Mouse (Mus musculus) limb, embryonic 11.5 days (tissue): ENCODE measurements around the gene 1600012H06Rik. TPM values are rescaled to one million over a fixed set of nuclear protein-coding genes. Genes with fewer than 3 reads are reported as not detected.
"Not testable (repeated sequence)": the region's sequence is repeated elsewhere in the genome, so short reads cannot be mapped to it uniquely, and the experiment has no call there.

Experiments
- ATAC-seq: fragments of 200-750 bp; cut with Nextera tagmentation; 2 replicates; pipeline ENCODE4 v1.8.0; 2017; ENCODE audit warnings: low read depth; ENCODE audit not compliant: insufficient number of reproducible peaks, low FRiP score, low TSS enrichment
- DNase-seq: peaks from one replicate; pipeline ENCODE4 v3.0.0-alpha.2; 2015; ENCODE audit warnings: low spot score
- H3K27ac ChIP-seq: fragments of 300-500 bp; sonication (generic); replicated peaks from 2 replicates; pipeline ENCODE4 v1.5.1; 2014; ENCODE audit warnings: low read depth, mild to moderate bottlenecking, low read length
- H3K27me3 ChIP-seq: fragments of 300-500 bp; sonication (generic); 2 replicates; pipeline ENCODE4 v1.6.1; 2014; ENCODE audit warnings: mild to moderate bottlenecking, low read length, mixed read lengths; ENCODE audit not compliant: control insufficient read depth, insufficient read depth
- H3K36me3 ChIP-seq: fragments of 300-500 bp; sonication (generic); 2 replicates; pipeline ENCODE4 v1.6.1; 2014; ENCODE audit warnings: mild to moderate bottlenecking, low read length, moderate library complexity, mixed read lengths; ENCODE audit not compliant: control insufficient read depth, insufficient read depth
- H3K4me1 ChIP-seq: fragments of 300-500 bp; sonication (generic); 2 replicates; pipeline ENCODE4 v1.6.1; 2014; ENCODE audit warnings: low read length, mixed read lengths; ENCODE audit not compliant: control insufficient read depth, insufficient read depth
- H3K4me2 ChIP-seq: fragments of 300-500 bp; sonication (generic); 2 replicates; pipeline ENCODE4 v1.6.1; 2014; ENCODE audit warnings: low read depth, mild to moderate bottlenecking, moderate library complexity; ENCODE audit not compliant: severe bottlenecking
- H3K4me3 ChIP-seq: fragments of 300-500 bp; sonication (generic); 2 replicates; pipeline ENCODE4 v1.5.1; 2014; ENCODE audit warnings: low read depth, low read length
- H3K9ac ChIP-seq: fragments of 300-500 bp; sonication (generic); 2 replicates; pipeline ENCODE4 v1.6.1; 2014; ENCODE audit warnings: mild to moderate bottlenecking, low read length
- H3K9me3 ChIP-seq: fragments of 300-500 bp; sonication (generic); 2 replicates; pipeline ENCODE4 v1.6.1; 2016; ENCODE audit warnings: low read length; ENCODE audit not compliant: control insufficient read depth
- WGBS: fragments of 180-500 bp; shearing (Covaris S2); extraction: QIAGEN DNeasy Blood & Tissue Kit; methylation state at CpG from one replicate; pipeline ENCODE4 v1.1.7; 2014; 5-methylcytosine and 5-hydroxymethylcytosine counted together
- polyA plus RNA-seq: library from polyadenylated mRNA; unstranded; fragments of >200 nt; fragmentation: Nextera tagmentation; extraction: Ambion mirVana; gene quantifications from 2 replicates; pipeline ENCODE4 v1.2.1, GENCODE M21; 2014

1600012H06Rik gene
- polyA plus RNA-seq, 1 experiment from 2014 or later, result 28.8 TPM

- WGBS, result no CpG with 5 or more reads among the region's 60 CpGs
- H3K4me2 ChIP-seq, H3K9ac ChIP-seq, H3K9me3 ChIP-seq, H3K4me1 ChIP-seq, DNase-seq, H3K36me3 ChIP-seq, H3K4me3 ChIP-seq, H3K27me3 ChIP-seq, H3K27ac ChIP-seq: not testable (repeated sequence)
- peak; percentile 95 for ATAC-seq
These were observed 35.5 kb downstream of the 1600012H06Rik start, which contains the start of the genes 9030025P20Rik and Gm3417 for GRCm38 (mm10) chr17:14978362-14979038. Gene 9030025P20Rik, plus strand, starts transcription at chr17:14978468. Gene Gm3417, minus strand, starts transcription at chr17:14978790.

- not testable (repeated sequence) for H3K4me1 ChIP-seq, H3K4me2 ChIP-seq, H3K9ac ChIP-seq, H3K27me3 ChIP-seq, H3K36me3 ChIP-seq, DNase-seq, H3K27ac ChIP-seq, H3K9me3 ChIP-seq, H3K4me3 ChIP-seq, ATAC-seq
- 84% methylated on average over 4 of the region's 5 CpGs for WGBS
These were observed 47.2 kb downstream of the 1600012H06Rik start for GRCm38 (mm10) chr17:14990116-14990702.

DNA sequence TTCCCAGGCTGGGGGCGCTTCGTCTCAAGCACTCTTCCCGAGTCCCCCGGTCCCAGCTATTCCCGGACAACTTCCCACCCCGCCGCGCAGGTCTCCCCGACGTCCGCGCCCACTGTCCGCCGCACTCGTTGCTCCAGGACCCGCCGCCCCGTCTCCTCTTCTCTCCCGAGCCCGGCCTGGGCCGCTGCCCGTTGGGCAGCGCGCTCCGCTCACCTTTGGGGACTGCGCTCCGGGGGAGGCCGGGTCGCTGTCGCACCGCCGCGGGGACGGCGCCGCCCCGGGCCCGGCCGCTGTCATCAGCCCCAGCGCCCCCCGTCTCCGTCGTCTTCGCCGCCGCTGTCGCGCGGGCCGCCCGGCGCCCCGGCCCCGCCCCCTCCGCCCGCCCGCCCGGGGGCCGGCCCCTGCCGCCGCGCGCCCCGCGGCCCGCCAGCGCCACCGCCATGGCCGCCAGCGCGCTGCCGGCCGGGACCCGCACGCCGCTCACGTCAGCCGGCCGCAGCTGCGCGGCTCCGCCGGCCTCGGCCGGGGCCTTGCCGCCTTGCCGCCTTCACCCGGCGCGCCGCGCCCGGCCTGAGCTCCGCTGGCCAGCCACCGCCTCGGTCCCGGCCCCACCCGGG is 49.6 kb downstream of the 1600012H06Rik start:
- not testable (repeated sequence) for DNase-seq, H3K4me2 ChIP-seq, H3K27me3 ChIP-seq, H3K36me3 ChIP-seq, H3K4me3 ChIP-seq, H3K27ac ChIP-seq, H3K4me1 ChIP-seq, H3K9ac ChIP-seq, H3K9me3 ChIP-seq
- ATAC-seq, result peak; percentile 70
- WGBS, result no CpG with 5 or more reads among the region's 98 CpGs

DNA sequence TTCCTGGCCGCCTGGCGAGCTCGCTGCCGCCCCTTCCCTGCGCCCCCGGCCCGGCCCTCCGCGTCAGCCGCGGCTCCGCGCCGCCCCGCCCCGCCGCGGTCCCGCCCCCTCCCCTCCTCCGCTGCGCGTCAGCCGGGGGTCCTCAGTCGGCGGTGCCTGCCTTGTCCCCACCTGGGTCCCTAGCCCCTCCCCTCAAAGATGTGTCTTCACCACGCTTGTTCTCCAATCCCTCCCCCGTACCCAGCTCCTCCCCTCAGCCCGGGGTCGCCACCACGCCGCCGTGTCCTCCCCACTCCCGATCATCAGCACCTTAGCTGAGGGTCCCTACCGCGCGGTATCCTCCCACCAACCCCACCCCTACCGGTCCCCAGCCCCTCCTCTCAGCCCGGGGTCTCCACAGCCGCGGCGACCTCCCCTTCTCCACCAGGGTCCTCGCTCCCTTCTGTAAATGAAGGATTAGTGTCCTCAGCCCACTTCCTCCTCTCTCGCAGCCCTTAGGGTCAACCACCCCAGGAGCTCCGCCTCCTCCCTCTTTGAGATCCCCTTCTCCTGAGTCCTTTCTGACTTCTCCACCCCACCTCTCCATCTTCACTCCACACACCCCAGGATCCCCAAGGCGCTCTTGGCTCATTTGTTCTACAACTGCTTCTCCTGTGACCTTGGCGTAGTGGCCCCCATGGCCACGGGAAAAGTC is 50.3 kb downstream of the 1600012H06Rik start:
- H3K36me3 ChIP-seq, H3K4me2 ChIP-seq, H3K27me3 ChIP-seq, H3K4me1 ChIP-seq, H3K9me3 ChIP-seq, DNase-seq, H3K4me3 ChIP-seq, H3K27ac ChIP-seq, H3K9ac ChIP-seq: not testable (repeated sequence)
- ATAC-seq, result peak; percentile 91
- no CpG with 5 or more reads among the region's 47 CpGs for WGBS

DNA sequence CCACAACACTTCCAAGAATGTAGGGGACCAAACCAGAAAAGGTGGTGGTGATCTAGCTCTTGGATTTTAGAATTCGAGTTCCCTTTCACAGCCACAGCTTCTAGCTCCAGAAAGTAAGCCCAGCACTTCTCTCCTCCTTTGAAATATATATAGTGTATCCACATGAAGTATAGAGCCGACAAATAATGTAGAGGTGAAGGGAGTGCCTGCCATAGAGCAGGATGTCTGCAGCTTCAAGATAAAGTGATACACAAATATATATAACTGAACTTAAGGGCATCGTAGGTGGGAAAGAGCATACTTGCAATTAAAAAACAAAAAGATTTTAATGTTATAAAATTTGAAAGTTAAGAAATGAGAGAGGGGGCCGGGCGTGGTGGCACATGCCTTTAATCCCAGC is 51.2 kb downstream of the 1600012H06Rik start:
- no CpG with 5 or more reads among the region's 5 CpGs for WGBS
- not testable (repeated sequence) for H3K4me2 ChIP-seq, DNase-seq, H3K9ac ChIP-seq, H3K36me3 ChIP-seq, H3K4me1 ChIP-seq, H3K4me3 ChIP-seq, ATAC-seq, H3K9me3 ChIP-seq, H3K27ac ChIP-seq, H3K27me3 ChIP-seq

DNA sequence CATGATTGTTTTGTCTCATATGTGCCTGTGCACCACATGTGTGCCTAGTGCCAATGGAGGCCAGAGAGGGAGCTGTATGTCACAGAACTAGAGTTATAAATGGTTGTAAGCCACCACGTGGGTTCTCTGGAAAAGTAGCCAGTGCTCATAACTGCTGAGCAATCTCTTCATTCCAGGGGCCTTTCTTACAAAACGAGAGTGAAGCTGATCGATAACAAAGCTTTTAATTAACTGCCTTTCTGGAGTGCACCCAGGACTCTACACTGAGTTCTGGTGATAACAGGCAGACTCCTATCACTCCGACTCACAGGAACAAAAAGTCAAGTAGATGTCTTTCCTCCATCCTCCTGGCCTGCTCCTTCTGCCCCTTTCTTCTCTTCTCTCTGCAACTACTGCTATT is 57.1 kb downstream of the 1600012H06Rik start:
- no CpG with 5 or more reads among the region's 4 CpGs for WGBS
- not testable (repeated sequence) for H3K4me3 ChIP-seq, ATAC-seq, H3K4me1 ChIP-seq, H3K36me3 ChIP-seq, H3K9ac ChIP-seq, H3K27me3 ChIP-seq, H3K9me3 ChIP-seq, H3K27ac ChIP-seq, DNase-seq, H3K4me2 ChIP-seq

DNA sequence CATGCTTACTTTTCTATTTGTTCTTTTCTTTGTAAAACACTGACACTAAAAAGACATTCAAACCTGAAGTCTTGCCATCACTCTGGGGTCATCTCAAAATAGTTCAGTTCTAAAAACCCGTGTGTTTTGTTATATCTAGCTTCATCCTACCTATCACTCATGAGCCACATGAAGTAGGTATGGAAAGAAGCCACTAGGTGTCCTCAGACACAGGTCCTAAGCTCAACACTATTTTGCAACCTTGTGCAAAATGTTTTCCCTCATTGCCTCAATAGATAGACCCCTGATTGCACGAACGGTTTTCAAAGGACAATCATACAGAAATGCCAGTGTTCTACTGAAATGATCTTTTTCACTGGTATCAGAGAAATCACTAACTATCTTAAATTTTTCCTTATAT is 66.1 kb downstream of the 1600012H06Rik start:
- DNase-seq, H3K9me3 ChIP-seq, H3K4me3 ChIP-seq, H3K27me3 ChIP-seq, ATAC-seq, H3K4me2 ChIP-seq, H3K27ac ChIP-seq, H3K9ac ChIP-seq, H3K36me3 ChIP-seq, H3K4me1 ChIP-seq: not testable (repeated sequence)
- WGBS, result no CpG with 5 or more reads among the region's 3 CpGs
